Mouse (Mus musculus): Measurements from ENCODE around the gene Cabp2. TPM values are rescaled to one million over a fixed set of nuclear protein-coding genes. Genes with fewer than 3 reads are reported as not detected.

The Cabp2 gene
- total RNA-seq, 2 experiments from 2014 or later = not detected

DNA sequence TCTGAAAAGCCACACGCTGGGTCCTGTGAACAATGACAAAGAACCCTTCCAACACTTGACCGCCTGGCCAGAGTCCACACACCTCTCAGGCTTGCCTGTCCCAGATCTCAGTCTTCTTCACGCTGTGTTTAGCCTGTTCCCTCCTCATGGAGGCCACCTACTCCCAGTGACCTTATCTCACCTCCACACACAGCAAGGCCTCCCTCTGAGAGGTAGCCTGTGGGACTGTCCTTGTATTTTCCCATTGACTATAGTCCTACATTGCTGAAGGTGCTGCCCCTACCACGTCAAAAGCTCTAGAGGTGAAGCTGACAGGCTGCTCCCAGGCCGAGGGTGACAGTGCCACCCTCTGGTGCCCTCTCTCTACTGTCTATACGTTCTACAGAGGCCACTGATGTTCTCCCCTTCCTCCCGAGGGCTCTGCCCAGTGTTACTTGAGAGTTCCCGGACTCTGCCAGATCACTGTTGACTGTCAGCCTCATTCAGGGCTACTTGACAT is 818 bp upstream of the Cabp2 start:
- ATAC-seq (ENCODE audit: poor library complexity, severe bottlenecking) = no peak

DNA sequence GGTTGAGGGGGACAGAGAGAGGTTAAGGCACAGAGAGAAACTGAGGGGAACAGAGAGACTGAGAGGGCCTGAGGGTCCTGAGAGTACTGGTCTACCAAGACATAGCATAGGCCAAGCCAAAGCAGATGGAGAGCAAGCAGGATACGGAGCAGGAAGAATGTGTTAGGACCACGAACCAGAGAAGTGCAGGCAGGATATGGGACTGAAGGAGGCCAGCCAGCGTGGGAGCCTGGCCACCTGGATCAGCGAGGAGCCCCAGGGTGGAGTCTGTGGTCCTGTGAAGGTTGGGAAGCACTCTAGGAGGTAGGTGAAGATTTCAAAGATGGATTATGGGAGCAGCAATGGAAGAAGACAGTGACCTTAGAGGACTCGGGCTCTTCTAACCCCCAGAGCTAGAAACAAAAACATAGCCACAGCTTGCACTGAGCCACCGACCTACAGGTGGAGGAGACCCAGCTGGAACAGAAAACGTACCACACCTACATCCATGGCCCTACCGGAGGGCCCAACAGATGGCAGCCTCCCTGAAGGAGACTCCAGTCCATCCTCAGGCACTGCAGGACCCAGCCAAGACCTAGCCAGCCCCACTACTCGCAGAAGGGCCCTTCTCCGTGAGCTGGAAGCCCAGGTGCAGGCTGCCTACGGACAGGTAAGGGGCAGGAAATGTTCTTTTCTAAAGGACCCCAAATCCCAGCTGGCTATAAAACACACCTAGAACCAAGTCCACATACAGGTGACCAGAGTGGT is 1.0 kb downstream of the Cabp2 start:
- ATAC-seq (ENCODE audit: poor library complexity, severe bottlenecking) = no peak

DNA sequence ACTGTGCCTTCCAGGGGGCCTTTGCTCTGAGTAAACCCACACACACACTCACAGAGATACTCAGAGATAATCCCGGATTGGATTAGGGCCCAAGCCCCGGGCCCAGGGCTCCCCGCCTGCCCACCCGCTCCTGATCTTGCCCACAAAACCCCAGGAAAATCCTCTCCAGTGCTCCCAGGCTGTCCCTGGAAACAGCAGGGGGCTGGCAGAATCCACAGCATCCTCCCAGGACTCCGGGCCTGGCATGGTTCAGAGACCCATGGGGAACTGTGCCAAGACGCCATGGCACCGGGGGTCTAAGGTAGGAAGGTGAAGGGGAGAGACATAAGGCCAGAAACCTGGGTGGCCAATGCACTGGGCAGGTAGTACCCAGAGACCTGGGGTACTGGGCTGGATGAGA is 1.9 kb downstream of the Cabp2 start:
- no peak for ATAC-seq (ENCODE audit: poor library complexity, severe bottlenecking)

DNA sequence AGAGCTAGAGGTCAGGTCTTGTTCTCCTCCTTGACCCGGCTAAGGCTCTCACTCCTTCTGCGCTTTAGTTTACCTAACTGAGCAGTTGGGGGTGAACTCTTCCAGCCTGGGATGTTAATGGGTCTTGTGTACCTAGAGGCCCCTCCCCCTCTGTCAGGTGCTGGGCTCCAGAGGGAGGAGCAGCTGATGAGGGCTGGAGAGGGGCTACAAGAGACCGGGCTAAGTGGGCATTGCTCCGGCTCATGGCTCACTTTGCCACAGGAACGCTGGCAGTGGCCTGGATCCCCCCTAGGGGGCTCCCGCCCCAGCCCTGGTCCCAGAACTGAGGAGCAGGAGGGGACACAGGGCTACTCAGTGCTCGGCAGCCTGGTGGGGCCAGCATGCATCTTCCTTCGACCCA is 2.4 kb downstream of the Cabp2 start:
- ATAC-seq (ENCODE audit: poor library complexity, severe bottlenecking) = no peak

DNA sequence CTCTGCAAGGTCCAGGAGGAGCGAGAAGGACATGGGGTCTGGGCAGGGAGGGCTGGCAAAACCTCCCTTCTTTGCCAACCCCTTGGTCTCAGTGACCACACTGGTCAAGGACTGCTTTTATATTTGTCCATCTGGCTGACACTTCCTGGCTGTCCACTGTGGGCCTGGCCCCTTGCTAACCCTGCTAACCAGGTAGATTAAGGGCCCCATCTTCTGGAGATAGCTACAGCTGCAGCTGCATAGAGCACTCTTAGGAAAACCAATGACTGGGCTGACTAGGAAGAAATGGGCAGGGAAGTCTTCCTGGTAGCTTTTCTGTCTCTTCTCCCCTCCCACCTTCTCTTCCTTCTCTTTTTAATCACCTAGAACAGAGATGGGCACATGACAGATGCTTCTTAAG is 3.6 kb downstream of the Cabp2 start:
- no peak for ATAC-seq (ENCODE audit: poor library complexity, severe bottlenecking)

DNA sequence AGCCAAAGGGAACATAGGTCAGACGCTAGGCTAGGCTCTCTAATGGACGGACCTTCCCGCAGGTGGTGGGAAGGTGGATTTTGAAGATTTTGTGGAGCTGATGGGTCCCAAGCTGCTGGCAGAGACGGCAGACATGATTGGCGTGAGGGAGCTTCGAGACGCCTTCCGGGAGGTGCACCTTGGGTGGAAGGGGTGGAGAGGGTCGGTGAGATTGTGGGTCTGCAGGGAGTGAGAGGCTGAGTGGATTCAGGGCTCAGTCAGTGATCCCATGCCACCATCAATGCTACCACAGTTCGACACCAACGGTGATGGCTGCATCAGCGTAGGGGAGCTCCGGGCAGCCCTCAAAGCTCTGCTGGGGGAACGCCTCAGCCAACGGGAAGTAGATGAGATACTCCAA is 4.8 kb downstream of the Cabp2 start:
- ATAC-seq (ENCODE audit: poor library complexity, severe bottlenecking) = no peak

DNA sequence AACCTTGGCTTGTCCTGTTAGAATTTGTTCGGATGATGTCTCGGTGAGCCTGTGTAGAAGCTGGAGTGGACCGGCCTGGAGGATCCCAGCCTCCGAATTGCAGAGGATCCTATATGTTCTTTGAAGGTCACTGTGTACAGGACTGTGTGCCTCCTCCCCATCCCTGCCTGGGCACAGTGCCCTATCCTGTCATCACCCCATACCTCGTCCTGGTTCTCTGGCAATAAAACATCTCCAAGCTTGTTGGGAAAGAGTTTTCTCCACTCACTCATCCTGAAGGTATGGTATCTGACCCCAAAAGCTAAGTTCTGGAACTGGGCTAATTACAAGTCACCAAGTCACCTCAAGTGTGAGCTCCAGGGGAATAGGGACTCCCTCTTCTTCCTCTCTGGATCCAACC is 5.7 kb downstream of the Cabp2 start:
- no peak for ATAC-seq (ENCODE audit: poor library complexity, severe bottlenecking)

DNA sequence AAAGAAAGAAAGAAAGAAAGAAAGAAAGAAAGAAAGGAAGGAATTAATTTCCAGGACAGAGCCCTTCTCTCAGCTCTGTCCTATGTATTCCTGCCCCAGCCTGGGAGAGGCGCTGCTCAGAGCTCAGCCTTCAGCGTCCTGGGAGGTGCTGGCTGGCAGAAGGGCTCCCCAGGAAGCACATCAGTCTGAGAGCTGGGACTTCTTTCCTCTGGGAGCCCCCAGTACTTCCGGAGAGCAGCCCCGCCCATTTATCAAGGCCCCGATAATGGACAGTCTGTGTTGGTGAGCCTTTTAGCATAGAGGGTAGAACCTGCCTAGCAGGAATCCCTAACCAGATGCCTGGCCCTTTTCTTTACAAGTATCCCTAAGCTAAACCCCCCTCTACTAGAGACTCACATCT is 6.8 kb downstream of the Cabp2 start:
- no peak for ATAC-seq (ENCODE audit: poor library complexity, severe bottlenecking)

DNA sequence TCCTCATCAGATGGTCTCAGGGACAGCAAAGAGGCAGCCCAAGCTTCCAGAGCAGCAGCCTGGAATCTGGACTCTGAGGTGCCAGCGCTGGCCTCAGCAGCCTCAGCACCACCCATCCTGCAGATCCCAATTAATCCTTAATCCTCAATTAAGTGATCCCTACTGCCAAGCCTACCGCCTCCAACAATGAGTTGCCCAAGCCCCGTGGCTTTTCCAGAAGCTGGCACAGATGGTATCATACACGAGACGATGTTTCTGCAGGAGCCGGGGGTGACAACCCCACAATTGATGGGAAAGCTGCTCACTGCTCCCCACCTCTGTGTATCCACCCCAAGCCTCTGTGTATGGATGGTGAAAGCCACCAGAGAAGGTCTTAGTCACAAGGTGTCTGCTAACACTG is 7.8 kb downstream of the Cabp2 start:
- ATAC-seq (ENCODE audit: poor library complexity, severe bottlenecking) = no peak

DNA sequence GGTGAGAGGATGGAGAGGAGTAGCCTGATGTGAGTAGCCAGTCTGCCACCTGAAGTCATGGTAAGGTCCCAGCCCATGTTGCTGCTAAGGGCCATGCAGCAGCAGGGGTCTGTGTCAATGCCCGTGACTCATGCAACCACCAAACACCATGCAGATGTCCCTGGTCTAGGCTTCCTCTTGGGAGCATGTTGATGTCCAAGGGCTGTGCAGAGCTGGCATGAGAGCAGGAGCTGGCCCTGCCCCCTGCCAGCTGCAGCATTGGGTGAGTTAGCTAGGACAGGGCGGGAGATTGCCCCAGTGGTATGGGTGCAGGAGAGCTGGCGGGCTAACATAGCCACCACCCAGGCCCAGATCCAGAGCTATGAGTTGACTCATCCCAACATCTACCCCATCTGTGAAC is 9.1 kb downstream of the Cabp2 start:
- ATAC-seq (ENCODE audit: poor library complexity, severe bottlenecking) = no peak

DNA sequence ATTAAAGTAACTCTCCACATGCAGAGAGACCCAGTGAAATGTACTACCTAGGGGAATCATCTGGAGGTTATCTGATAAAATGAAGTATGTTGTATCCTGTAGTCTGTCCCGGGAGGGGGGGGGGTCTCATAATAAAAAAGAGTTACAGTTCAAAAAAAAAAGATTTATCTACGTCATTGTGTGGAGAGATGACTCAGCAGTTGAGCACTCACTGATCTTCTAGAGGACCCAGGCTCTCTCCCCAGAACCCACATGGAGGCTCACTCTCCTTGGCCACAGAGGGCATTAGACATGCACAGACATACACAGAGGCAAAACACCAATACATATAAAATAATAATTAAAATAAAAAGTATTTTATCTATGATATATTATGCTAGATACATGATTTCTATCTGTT is 10.0 kb downstream of the Cabp2 start:
- no peak for ATAC-seq (ENCODE audit: poor library complexity, severe bottlenecking)

DNA sequence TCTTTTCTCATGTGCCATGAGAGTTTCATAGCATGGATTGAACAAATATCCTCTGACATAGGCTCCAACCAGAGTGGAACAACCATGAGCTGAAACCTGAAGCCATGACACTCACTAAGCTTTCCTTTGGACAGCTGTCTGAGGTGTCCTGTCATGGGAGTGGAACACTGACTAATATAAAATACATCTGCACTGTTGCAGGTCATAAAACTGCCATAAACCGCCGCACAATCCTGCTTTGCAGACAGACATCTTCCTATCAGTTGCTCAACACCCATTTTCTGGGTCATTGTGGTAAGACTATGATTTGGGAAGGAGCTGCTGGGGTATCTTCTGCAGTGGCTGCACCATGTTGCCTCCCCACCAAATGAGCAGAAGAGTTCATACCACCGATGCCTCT is 11.4 kb downstream of the Cabp2 start:
- ATAC-seq (ENCODE audit: poor library complexity, severe bottlenecking) = no peak

DNA sequence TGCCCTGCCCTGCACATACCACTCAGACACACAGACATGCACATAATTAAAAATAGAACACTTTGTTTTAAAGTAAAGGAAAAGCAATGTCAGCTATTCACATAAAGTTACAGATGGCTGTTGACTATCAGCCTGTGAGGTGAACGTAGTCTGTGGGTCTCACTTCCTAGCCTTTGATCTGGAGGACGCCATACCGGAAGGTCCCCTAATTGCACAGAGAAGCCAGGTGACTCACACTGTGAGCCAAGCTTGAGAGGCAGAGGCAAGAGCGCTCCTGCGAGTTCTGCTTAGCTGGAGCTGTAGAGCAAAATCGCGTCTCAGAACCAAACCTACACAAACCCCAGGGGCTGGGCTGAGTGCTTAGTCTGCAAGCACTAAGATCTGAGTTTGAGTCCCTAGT is 12.4 kb downstream of the Cabp2 start:
- no peak for ATAC-seq (ENCODE audit: poor library complexity, severe bottlenecking)

DNA sequence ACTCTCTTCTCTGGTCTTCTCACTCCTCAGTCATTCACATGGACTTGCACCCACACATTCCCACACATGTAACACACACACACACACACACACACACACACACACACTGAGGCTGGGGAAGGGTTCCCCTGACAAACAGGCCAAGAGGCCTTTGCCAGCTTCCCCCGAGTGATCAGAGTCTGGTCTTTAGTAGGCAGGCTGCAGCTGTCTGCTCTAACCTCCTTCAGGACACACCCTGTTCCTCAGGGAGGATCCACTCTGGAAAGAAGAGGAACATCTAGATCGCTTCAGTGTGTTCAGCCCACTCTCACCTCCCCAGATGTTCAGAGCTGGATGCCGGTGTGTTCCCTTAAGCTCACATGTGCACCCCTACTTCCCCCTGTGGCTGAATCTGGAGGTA is 13.0 kb downstream of the Cabp2 start:
- no peak for ATAC-seq (ENCODE audit: poor library complexity, severe bottlenecking)

DNA sequence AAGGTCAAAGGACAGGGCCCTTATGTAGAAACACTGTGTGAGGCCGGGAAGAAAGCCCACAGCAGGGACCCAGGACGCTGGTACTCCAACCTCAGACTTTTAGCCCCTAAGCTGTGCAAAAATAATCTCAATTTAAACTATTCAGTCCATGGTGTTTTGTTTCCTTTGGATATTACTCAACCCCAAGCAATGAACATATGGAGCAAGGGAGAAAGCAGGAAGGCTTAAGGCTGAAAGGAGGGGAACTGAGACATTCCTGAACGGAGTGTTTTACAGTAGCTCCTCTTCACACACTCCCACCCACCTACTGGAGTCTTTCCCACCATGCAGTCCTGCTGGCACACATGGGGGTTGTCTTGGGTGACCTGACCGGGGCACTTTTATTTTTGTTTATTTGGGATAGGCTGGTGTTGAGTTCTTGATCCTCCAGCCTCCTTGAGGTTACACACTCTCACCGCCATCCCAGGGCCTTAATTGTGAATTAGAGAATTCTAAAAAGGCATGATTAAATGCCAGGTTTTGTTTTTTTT is 13.5 kb downstream of the Cabp2 start:
- ATAC-seq (ENCODE audit: poor library complexity, severe bottlenecking) = no peak

DNA sequence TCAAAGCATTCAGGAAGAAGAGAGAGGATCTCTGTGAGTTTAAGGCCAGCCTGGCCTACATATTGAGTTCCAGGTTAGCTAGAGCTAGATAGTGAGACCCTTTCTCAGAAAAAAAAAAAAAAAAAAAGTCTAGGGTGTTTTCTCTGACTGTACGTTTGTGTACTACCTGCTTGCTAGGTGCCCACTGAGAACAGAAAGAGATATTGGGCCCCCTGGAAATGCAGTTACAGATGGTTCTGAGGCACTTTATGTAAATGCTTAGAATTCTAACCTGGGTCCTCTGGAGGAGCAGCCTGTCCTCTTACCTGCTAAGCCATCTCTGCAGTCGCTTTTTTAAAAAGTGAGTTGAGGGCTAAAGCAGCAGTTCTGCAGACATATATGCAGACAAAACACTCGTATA is 14.4 kb downstream of the Cabp2 start:
- ATAC-seq (ENCODE audit: poor library complexity, severe bottlenecking) = no peak

DNA sequence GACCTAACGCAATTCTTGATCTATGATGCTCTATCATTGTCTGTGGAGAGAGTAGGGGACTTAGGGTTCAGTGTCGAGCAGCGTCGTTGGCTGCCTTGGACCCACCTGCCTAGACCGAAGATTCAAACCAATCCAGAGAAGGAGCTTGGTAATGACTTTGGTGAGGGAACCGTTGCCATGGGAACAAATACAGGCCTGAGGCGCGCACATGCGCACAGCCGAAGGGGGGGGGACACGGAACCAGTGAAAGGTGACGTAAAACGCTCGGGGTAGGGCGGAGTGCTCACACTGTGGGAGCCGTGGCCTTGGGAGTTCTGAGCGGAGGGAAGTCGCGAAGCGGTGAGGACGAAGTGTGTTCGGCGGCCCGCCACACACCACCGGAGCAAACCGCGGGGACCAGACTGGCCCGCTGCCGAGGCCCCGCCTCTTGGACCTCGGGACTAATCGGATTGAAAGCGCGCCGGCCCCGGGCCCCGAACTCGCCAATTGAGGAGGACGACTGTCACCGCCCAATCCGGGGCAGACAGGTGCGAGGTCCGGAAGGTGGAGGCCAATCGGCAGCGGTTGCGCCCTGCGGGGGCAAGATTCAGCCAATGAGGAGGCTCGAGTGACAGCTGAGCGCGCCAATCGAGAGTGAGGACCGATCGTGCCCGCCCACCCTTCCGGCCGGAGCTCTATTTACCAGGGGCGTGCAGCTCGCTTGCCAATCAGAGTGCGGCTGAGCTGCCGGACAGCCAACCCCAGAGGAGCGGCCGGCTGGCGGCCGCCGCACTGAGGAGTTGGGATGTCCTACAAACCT is 15.5 kb downstream of the Cabp2 start, which contains the start of gene Cdk2ap2:
Gene Cdk2ap2, plus strand, starts transcription at position 541 of the 799 bp plus-strand sequence.
- peak; percentile 77 for ATAC-seq (ENCODE audit: poor library complexity, severe bottlenecking)

DNA sequence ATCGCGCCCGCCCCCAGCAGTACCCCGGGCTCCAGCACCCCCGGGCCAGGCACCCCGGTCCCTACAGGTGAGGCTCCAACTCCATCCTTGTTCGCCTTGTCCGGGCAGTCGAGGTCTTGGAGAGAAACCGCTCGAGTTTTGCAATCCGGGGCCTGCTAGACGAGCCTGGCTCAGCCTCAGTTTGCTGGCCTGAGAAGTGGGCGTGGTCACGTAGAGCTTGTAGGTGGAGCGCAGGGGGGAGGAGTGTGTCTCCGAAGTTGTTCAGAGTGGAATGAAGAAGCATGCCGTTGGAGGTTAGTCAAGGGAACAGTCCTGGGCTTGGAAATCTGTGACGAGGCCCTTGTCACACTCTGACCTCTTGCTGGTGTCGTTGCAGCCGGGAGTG is 16.1 kb downstream of the Cabp2 start:
- ATAC-seq (ENCODE audit: poor library complexity, severe bottlenecking) = peak; percentile 45

DNA sequence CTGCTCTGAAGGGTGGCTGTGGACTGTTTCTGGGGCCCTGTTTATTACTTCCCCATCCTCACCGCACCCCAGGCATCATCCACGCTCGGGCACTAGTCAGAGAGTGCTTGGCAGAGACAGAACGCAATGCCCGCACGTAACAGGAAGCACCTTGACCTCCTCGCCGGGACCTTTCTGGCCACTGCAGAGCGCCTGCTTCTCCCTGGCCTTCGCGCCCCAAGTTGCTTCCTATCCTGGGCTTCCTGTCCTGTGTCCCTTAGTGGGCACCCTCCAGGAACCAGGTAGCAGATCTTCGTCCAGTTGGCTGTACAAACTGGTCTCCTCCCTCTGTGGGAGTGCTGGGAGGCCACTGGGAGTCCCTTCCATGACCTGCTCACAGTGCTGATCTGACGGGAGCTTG is 17.0 kb downstream of the Cabp2 start:
- ATAC-seq (ENCODE audit: poor library complexity, severe bottlenecking) = 0 out of 2 replicates have a peak, but pooled peaks have one; percentile 4

DNA sequence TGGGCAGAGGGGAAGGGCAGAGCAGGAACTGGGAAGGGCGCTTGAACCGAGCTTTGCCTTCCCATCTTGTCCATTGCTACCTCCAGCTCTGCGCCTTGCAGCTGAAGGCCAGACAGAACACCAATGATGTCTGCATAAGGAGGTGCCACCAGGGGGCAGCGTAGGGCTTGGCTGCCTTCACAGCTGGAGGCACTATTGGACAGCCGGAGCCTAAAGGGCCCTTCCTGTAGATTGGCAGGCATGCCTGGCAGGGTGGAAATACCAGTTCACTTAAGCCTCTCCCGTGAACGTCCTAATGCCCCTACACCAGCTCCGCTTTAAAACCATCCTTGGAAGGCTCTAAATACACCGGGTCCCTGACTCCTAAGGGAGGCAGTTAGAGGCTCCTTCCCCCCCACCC is 17.7 kb downstream of the Cabp2 start:
- peak; percentile 46 for ATAC-seq (ENCODE audit: poor library complexity, severe bottlenecking)

DNA sequence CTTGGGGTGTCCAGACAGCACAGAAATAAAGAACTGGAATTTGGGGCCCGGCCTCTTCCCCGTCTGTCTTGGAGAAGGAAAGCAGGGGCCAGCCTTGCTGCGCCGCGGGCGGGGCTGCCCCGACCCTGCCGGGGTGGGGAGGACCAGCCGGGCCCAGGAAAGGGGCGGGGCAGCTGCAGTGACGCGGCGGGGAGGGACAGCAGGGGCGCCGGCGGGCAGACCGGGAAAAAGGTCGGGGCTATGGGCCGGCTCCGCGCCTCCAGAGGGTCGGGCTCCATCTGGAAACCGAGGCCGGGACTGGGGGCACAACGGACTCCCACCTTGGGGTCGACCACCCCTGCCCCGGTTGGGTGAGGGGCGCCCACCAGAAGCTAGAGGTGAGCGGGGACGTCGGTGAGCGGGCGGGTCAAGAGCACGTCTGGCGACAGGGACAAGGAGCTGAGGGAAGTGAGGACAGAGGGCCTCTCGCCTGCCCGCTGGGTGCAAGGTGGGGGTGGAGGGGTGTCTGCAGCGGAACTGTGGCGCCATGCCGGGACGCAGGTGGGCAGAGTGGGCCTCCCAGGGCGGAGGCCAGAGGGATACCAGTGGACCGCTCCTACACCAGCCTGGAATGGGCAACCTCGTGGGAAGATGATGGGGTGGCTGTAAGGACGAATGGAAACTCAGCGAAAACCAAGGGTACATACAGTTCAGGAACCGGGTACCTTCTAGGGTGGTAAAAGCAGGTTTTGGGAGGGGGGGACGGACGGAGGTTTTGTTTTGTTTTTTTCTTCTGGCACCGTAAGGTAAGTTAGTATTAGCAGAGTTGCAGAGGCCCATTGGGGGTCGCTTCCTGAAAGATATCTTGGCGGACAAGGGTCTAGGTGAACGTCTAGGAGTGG is 18.7 kb downstream of the Cabp2 start, which contains the start of gene Pitpnm1:
Gene Pitpnm1, plus strand, starts transcription at position 162 of the 881 bp plus-strand sequence.
- ATAC-seq (ENCODE audit: poor library complexity, severe bottlenecking) = peak; percentile 23
